Mouse (Mus musculus) spleen, adult 2 months (tissue): ENCODE data around the gene Gm11444.

Experiments used
- CTCF ChIP-seq: fragments of 200-500 bp; IDR thresholded peaks from 2 replicates; pipeline ENCODE4 v1.5.1; 2011; ENCODE audit warnings: mild to moderate bottlenecking, inconsistent platforms; ENCODE audit not compliant: insufficient read depth, insufficient read length, insufficient replicate concordance; ENCODE audit errors: extremely low read depth
- POLR2A ChIP-seq: fragments of 200-500 bp; IDR thresholded peaks from 2 replicates; pipeline ENCODE4 v1.6.1; 2011; ENCODE audit warnings: low read depth, low read length, inconsistent platforms

DNA sequence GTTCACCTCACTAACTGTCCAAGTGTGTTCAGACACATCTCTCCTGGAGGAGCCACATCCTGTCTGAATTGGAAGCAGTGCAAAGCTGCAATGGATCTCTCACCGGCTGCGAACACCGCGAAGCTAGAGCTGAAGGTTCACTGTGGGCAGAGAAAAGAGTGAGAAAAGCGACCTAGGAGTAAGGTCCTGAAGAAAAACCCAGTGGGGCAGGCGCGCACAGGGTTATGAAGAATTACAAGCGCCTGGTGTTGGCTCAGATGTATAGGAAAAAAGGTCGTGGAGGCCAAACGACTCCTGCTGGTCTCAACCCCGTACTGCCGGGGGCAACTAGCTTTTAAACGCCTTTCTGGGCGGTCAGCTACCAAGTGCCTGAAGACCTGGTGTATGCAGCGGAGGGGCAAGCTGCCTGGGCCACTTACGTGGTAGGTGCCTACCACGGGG lies 19.2 kb downstream of the Gm11444 start:
- TF ChIP-seq POLR2A (no peak), CTCF (no peak)
